Mouse (Mus musculus): ENCODE results near the gene Serpina1e.

Gene Serpina1e

GRCm38 (mm10) chr12:103958798-103959197, at the start of gene Serpina1e:
Gene Serpina1e (minus strand): TSS chr12:103958975.
- ChIA-PET POLR2A (no interaction called here), CTCF (no interaction called here)

DNA sequence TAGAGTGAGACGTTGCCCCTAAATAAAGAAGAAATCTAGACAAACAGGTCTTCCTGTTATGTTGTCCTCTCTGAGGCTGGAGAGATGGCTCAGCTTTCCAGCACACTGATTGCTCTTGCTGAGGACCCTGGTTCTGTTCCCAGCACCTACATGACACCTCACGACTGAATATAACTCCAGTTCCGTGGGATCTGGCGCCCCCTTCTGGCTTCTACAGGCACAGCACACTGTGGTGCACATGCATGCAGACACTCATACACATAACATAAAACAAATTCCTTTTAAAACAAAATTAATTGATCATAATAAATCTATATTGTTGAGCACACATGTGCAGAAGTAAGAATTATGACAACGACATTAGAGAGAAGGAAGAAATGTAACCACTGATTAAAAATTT, 45.9 kb upstream of the Serpina1e start:
- ChIA-PET POLR2A (no interaction called here), CTCF (interaction anchor here in 1 of 4 experiments (0.6 kb wide), 1 partner anchor 10 kb away, joined by 3 read pairs; no protein-coding TSS in a partner anchor)

DNA sequence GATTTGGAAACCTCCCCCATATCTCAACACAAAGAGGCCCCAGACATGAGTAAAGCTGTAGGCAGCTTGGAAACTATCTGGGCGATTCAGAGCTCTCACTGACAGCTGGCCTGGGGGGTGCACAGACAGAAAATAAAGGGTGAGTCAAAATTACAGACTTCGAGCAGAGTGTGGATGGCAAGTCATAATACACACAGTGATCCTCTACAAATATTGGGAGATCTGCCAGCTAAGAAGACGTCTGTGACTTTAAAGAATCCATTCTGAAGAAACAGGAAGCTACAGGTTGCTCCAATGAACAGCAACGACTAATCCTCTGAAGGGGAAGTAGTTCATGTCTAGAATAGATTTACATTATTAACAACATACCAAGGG, 44.5 kb upstream of the Serpina1e start:
- ChIA-PET CTCF (interaction anchor here in 1 of 4 experiments (0.7 kb wide), 1 partner anchor 99 kb away, joined by 5 read pairs; no protein-coding TSS in a partner anchor), POLR2A (no interaction called here)

GRCm38 (mm10) chr12:104002569-104003237, 43.9 kb upstream of the Serpina1e start:
- ChIA-PET CTCF (interaction anchor here in 1 of 4 experiments (0.7 kb wide), 1 partner anchor 99 kb away, joined by 5 read pairs; no protein-coding TSS in a partner anchor), POLR2A (no interaction called here)

GRCm38 (mm10) chr12:104000594-104000993, 41.8 kb upstream of the Serpina1e start:
- ChIA-PET CTCF (interaction anchor here in 1 of 4 experiments (0.9 kb wide), 1 partner anchor 23 kb away, joined by 3 read pairs; no protein-coding TSS in a partner anchor), POLR2A (no interaction called here)

- ChIA-PET CTCF (no interaction called here), POLR2A (no interaction called here)
Observed at GRCm38 (mm10) chr12:103999611-104000010, 40.8 kb upstream of the Serpina1e start.

- ChIA-PET POLR2A (interaction anchor here in 2 of 4 experiments (0.6 to 1.1 kb wide), 2 partner anchors 73 to 1340 kb away, joined by 3 read pairs; no protein-coding TSS in a partner anchor), CTCF (interaction anchor here (0.5 to 2.1 kb wide), 11 partner anchors 19 to 1029 kb away, joined by 3 to 12 read pairs (median 4); no protein-coding TSS in a partner anchor)
Observed at GRCm38 (mm10) chr12:103996513-103996912, 37.7 kb upstream of the Serpina1e start.

DNA sequence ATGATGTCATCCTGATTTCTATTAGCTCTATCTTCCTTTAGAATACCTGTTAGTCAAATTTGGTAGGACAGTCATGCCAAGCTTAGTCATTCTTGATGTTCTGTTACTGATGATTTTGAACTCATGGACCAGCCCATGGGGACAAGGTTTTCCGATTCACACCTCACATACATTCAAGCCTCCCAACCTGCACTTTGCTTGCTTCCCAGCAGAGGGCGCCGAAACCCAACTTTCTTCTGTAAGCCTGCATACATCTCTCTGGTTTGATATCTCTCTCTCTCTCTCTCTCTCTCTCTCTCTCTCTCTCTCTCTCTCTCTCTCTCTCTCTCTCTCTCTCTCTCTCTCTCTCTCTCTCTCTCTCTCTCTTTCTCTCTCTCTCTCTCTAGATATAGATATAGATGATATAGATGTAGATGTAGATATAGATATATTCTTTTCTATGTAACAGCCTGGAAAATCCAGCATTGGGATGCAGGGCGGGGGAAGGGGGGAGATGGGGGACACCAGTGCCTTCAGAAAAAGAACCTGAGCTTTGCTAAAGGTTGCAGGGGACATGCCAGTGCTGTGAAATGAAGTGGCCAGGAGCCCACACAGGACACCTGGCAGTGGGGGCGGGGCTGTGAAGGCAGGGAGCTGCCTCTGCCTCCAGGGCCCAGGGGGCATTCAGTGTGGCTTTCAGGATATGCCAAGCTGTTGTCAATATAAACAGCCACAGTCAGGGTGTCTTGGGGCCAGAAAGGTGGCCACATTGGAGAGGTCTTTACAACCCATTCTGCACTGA, 36.7 kb upstream of the Serpina1e start:
- POLR2A ChIA-PET = interaction anchor here in 2 of 4 experiments (0.6 to 1.1 kb wide), 2 partner anchors 74 to 1341 kb away, joined by 3 read pairs; no protein-coding TSS in a partner anchor
- CTCF ChIA-PET = interaction anchor here (0.5 to 2.0 kb wide), 18 partner anchors 18 to 1030 kb away, joined by 3 to 12 read pairs (median 4); no protein-coding TSS in a partner anchor

DNA sequence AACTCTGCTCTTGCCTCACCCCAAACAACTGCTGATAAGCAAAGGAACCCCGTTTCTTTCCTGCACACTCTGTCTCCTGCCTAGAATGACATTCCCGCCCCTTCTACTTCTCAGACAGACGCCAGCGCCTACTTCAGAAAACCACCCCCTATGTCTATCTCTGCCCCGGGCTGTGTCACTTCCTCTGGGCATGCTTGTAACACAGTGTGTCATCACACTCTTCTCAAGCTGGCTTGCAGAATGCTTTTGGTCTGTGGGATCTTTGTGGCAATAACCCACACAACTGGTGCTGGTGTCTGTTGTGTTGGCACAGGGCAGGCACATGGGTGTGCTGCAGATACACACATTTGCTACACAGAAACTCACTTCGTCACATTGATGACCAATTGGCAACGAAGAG, 34.2 kb upstream of the Serpina1e start:
- ChIA-PET CTCF (interaction anchor here in 1 of 4 experiments (0.8 to 1.0 kb wide), 2 partner anchors 15 to 645 kb away, joined by 3 to 4 read pairs; no protein-coding TSS in a partner anchor), POLR2A (no interaction called here)

GRCm38 (mm10) chr12:103989857-103990256, 31.1 kb upstream of the Serpina1e start, which contains the start of gene Serpina11:
Gene Serpina11 (minus strand): TSS chr12:103989957.
- POLR2A ChIA-PET = no interaction called here
- CTCF ChIA-PET = interaction anchor here in 2 of 4 experiments (0.7 to 1.1 kb wide), 2 partner anchors 12 to 431 kb away, joined by 4 to 5 read pairs; no protein-coding TSS in a partner anchor

GRCm38 (mm10) chr12:103989514-103989767, 30.7 kb upstream of the Serpina1e start:
- CTCF ChIA-PET = interaction anchor here in 1 of 4 experiments (0.7 kb wide), 1 partner anchor 11 kb away, joined by 4 read pairs; no protein-coding TSS in a partner anchor
- POLR2A ChIA-PET = no interaction called here

GRCm38 (mm10) chr12:103988754-103989513, 30.2 kb upstream of the Serpina1e start:
- CTCF ChIA-PET = interaction anchor here in 1 of 4 experiments (0.7 kb wide), 1 partner anchor 11 kb away, joined by 4 read pairs; no protein-coding TSS in a partner anchor
- POLR2A ChIA-PET = no interaction called here

DNA sequence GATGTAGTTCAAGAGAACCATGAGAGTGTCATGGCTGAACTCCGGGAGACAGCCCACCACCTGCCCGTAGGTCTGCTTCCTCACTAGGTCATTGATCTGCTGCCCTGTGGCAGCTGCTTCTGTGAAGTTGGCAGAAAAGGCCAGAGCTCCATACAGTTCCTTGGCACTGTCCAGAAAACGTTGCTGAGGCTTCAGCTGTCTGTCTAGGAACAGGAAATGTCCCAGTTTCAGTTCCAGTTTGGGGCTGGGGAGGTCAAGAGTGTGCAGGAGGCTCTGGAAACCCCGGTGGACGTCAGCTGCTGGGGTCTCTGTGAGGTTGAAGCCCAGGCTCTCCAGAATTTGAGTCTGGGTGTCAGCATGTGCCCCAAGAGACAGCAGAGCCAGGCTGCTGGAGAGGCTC, 27.1 kb upstream of the Serpina1e start:
- POLR2A ChIA-PET = no interaction called here
- CTCF ChIA-PET = interaction anchor here in 3 of 4 experiments (0.6 to 2.9 kb wide), 8 partner anchors 8 to 454 kb away, joined by 3 to 15 read pairs (median 6); no protein-coding TSS in a partner anchor

- POLR2A ChIA-PET = interaction anchor here in 1 of 4 experiments (0.6 kb wide), 1 partner anchor 13 kb away, joined by 3 read pairs; no protein-coding TSS in a partner anchor
- CTCF ChIA-PET = interaction anchor here (0.6 to 2.9 kb wide), 11 partner anchors 44 to 1442 kb away, joined by 3 to 15 read pairs (median 5); no protein-coding TSS in a partner anchor
Observed at GRCm38 (mm10) chr12:103984935-103985334, 26.2 kb upstream of the Serpina1e start.

GRCm38 (mm10) chr12:103981646-103982360, 23.0 kb upstream of the Serpina1e start:
- CTCF ChIA-PET = no interaction called here
- POLR2A ChIA-PET = no interaction called here

DNA sequence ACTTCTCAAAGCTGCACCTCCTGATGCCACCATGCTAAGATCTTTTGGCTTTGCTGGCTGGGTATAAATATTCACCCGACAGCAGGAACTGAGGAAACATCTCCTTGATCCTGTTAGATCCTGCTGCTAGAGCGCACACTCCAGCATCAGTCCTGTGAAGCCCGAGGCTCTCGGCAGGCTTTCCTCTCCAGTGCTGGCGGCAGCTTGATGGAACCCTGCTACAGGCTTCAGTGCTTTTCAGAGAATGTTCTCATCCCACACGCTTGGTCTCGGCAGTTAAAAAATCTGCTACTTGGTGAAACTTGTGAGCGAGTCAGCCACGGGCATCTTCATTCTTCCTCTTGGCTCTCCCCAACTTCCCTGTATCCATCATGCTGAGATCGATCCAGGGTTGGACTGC, 19.5 kb upstream of the Serpina1e start:
- CTCF ChIA-PET = interaction anchor here in 3 of 4 experiments (0.5 to 1.4 kb wide), 20 partner anchors 8 to 449 kb away, joined by 3 to 10 read pairs (median 3); partner anchors contain the start of gene Serpina11 (in 1 of the 3)
- POLR2A ChIA-PET = interaction anchor here in 1 of 4 experiments (0.6 kb wide), 1 partner anchor 886 kb away, joined by 3 read pairs; no protein-coding TSS in a partner anchor

DNA sequence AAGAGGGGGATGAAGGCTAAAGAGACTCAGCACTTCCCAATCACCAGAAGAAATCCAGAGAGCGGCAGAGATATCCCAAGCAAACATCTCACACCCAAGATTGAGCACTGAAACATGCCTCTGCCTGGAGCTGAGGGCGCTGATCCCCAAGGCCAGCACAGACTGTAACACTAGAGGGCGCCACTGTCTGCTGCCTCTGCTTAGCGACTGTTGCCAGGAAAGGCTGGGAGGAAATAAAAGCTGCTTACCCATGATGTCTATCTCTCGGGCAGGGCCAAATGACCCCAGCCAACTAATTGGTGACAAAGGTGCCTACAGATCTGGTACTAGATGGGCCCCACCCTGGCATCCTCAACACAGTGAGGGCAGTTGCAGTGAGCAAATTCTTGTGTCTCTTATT, 19.1 kb upstream of the Serpina1e start:
- POLR2A ChIA-PET = interaction anchor here in 1 of 4 experiments (0.6 kb wide), 1 partner anchor 886 kb away, joined by 3 read pairs; no protein-coding TSS in a partner anchor
- CTCF ChIA-PET = interaction anchor here in 3 of 4 experiments (0.5 to 1.4 kb wide), 23 partner anchors 9 to 717 kb away, joined by 3 to 13 read pairs (median 3); partner anchors contain the start of gene Serpina11 (in 1 of the 3)

DNA sequence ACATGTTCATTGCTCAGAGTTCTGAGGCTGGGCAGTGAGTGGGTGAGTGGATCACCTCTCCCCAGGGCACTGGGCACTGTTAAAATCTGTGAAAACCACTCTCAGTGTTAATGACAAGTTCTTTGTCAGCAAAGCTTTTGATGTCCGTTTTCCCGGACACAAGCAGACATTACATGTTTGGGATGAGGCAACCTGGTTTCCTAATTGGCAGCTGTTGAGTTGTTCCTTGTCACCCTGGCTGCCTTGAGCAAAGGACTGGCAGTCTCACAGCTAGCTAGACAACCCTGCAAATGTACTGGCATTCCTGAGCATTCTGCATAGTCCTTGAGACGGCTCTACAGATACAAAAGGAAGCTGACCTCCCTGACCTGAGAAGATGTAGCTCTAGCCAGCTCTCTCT, 18.3 kb upstream of the Serpina1e start:
- ChIA-PET POLR2A (no interaction called here), CTCF (interaction anchor here in 3 of 4 experiments (0.5 to 0.6 kb wide), 3 partner anchors 19 to 442 kb away, joined by 5 to 13 read pairs (median 11); no protein-coding TSS in a partner anchor)

Measured in embryonic stem cell, embryonic (primary cell).